Mouse (Mus musculus): ENCODE data around the gene Tsnaxip1. TPM values are rescaled to one million over a fixed set of nuclear protein-coding genes. Genes with fewer than 3 reads are reported as not detected.
A peak's percentile ranks its signal among the peaks of the same experiment; 100 is the strongest.

Gene Tsnaxip1
- polyA plus RNA-seq (2012; rRNA removed) (0.06 and 0.19 TPM in 2 replicates), polyA plus RNA-seq (2014; fragmentation: Nextera tagmentation; extraction: Ambion mirVana) (0.18 and 0.62 TPM in 2 replicates)

DNA sequence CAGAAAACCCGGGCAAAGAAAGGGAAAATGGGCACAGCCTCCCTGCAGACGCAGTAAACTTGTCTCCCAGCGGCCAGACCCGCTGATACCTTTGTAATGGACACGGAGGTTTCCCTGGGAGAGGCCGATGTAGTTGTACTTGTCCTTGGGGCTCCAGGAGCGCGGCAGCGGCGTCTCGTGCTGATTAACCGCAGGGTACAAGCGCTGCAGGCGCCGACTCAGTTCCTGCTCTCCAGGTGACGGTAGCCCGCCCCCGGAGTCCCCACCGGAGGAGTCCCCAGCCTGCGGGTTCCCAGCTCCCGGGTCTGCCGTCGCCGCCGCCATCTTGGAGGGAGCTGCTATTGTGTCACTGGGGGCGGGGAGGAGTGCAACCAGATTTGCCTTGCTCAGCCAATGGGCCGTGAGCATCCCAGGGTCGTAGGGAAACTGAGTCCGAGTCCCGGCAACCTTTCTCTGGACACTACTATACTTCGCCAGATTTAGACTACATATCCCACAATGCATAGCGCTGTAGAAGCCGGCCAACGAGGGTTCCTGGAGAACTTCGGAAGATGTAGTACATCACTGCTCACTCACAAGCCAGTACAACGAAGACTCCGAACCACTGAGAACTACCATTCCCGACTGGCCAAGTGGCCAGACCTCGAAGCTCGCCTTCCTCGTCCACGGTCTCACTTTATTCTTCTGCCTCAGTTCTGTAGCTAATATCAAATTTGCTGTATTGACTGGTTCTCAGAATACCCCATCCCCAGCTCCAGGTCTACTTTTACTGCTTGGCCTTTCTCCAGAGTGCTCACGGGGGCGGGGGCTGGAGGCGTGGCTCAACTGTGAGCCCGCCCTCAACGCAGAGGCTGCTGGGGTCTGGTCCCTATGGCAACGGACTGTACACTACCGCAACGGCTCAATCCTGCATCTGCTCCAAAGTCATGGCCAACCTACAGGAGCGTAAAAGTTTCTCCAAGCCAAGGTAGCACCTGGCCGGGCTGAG is at the start of gene Tsnaxip1, which contains the start of gene Ranbp10:
Gene Tsnaxip1, plus strand, starts transcription at position 871 of the 988 bp plus-strand sequence.
Gene Ranbp10, minus strand, starts transcription at position 490 of the 988 bp plus-strand sequence.
- under 1% methylated on average over 51 of the region's 52 CpGs for WGBS
- ATAC-seq (ENCODE audit: low FRiP score, low read depth) (peak; percentile 99), DNase-seq (ENCODE audit: low spot score) (peak; percentile 100)
- Histone ChIP-seq H3K27me3 (ENCODE audit: control insufficient read depth, insufficient read depth, low read length) (no peaks in the 10 kb centered on the region), H3K4me1 (ENCODE audit: control insufficient read depth, insufficient read depth, low read length) (peaks cover 4% of the 10 kb centered on the region; the same call in 1 of the 2 replicates), H3K4me2 (replicated peaks; ENCODE audit: low read depth, low read length, severe bottlenecking) (peak within 1 kb of the TSS; percentile 80), H3K4me3 (replicated peaks; ENCODE audit: low read length) (peak within 1 kb of the TSS; percentile 97), H3K36me3 (ENCODE audit: control insufficient read depth, insufficient read depth, low read length) (peaks cover 22% of the 10 kb centered on the region), H3K9ac (ENCODE audit: low read depth, low read length, severe bottlenecking) (peak within 1 kb of the TSS; percentile 88), H3K9me3 (ENCODE audit: control insufficient read depth, low read length) (no peaks in the 10 kb centered on the region), H3K27ac (replicated peaks; ENCODE audit: low read depth, low read length) (0 out of 2 replicates have a peak within 1 kb of the TSS, but pooled peaks have one; percentile 26)
- TF ChIP-seq POLR2A (IDR thresholded peaks at IDR 0.05; ENCODE audit: borderline replicate concordance, extremely low read depth, insufficient read depth, insufficient read length) = peak; percentile 97; the same call in 1 of the 2 replicates

DNA sequence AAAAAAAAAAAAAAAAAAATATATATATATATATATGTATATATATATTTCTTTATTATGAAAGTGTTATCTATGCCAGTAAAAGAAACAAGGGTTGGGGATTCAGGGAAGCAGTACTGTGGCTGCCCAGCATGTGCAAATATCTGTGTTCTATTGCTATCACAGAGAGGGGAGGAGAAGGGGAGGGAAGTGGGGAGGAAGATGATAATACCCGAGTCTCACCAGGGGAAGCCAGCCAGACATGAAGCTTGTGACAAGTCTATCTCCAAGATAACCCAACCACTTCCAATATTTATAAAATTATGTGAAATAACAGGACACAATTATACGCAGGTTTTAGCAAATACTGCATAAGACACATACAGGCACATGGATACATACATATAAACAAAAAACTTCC is 49.7 kb upstream of the Tsnaxip1 start:
- Histone ChIP-seq H3K36me3 (ENCODE audit: control insufficient read depth, insufficient read depth, low read length) (peaks cover 91% of the 10 kb centered on the region), H3K4me1 (ENCODE audit: control insufficient read depth, insufficient read depth, low read length) (no peaks in the 10 kb centered on the region), H3K9ac (ENCODE audit: low read depth, low read length, severe bottlenecking) (no peak overlapping the region), H3K27ac (replicated peaks; ENCODE audit: low read depth, low read length) (no peak overlapping the region), H3K9me3 (ENCODE audit: control insufficient read depth, low read length) (no peaks in the 10 kb centered on the region), H3K4me2 (replicated peaks; ENCODE audit: low read depth, low read length, severe bottlenecking) (no peak overlapping the region), H3K4me3 (replicated peaks; ENCODE audit: low read length) (no peak overlapping the region), H3K27me3 (ENCODE audit: control insufficient read depth, insufficient read depth, low read length) (no peaks in the 10 kb centered on the region)
- 90% methylated on average over 2 of the region's 2 CpGs for WGBS
- no peak for TF ChIP-seq POLR2A (IDR thresholded peaks at IDR 0.05; ENCODE audit: borderline replicate concordance, extremely low read depth, insufficient read depth, insufficient read length)
- DNase-seq (ENCODE audit: low spot score) (no peak), ATAC-seq (ENCODE audit: low FRiP score, low read depth) (no peak)

DNA sequence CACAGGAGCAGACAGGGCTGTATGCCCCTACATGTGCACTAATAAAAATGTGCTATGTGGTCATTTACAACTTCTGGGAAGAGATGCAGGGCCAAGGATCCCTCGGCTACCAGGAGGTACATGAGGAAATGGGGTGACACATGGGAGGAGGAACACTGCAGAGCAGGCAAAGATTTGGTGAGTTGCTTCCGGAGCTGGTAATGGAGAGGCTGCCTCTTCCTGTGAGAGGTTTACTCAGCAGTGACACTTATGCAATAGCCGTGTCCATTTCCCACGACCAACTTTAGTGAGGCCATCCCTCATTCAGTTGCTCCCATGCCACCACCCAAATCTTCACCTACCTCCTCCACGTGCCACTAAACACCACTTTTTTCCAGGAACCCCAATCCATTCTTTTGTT is 47.2 kb upstream of the Tsnaxip1 start:
- 83% methylated on average over 5 of the region's 5 CpGs for WGBS
- no peak for DNase-seq (ENCODE audit: low spot score)
- no peak overlapping the region for H3K4me2 ChIP-seq (replicated peaks; ENCODE audit: low read depth, low read length, severe bottlenecking)
- no peaks in the 10 kb centered on the region for H3K27me3 ChIP-seq (ENCODE audit: control insufficient read depth, insufficient read depth, low read length)
- no peaks in the 10 kb centered on the region for H3K4me1 ChIP-seq (ENCODE audit: control insufficient read depth, insufficient read depth, low read length)
- no peak overlapping the region for H3K9ac ChIP-seq (ENCODE audit: low read depth, low read length, severe bottlenecking)
- no peak for TF ChIP-seq POLR2A (IDR thresholded peaks at IDR 0.05; ENCODE audit: borderline replicate concordance, extremely low read depth, insufficient read depth, insufficient read length)
- no peaks in the 10 kb centered on the region for H3K9me3 ChIP-seq (ENCODE audit: control insufficient read depth, low read length)
- H3K27ac ChIP-seq (replicated peaks; ENCODE audit: low read depth, low read length) = no peak overlapping the region
- H3K36me3 ChIP-seq (ENCODE audit: control insufficient read depth, insufficient read depth, low read length) = peaks cover 80% of the 10 kb centered on the region
- H3K4me3 ChIP-seq (replicated peaks; ENCODE audit: low read length) = no peak overlapping the region
- ATAC-seq (ENCODE audit: low FRiP score, low read depth) = no peak

DNA sequence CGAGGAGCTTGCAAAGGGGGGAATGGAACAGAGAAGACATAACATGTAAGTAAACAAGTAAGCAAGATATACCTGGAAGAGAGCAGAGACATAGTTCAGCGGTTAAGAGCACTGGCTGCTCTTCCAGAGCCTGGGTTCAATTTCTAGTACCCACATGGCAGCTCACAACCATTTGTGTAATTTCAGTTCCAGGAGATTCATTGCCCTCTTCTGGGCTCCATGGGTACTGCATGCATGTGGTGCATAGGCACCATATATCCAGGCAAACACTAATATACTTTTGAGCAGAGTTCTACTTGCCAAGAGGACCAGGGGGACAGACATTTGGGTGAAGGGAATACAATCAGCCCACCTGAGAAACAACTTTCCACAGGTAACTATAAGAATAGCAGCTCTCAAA is 39.3 kb upstream of the Tsnaxip1 start:
- no peak overlapping the region for H3K4me3 ChIP-seq (replicated peaks; ENCODE audit: low read length)
- 97% methylated on average over 2 of the region's 2 CpGs for WGBS
- no peak for TF ChIP-seq POLR2A (IDR thresholded peaks at IDR 0.05; ENCODE audit: borderline replicate concordance, extremely low read depth, insufficient read depth, insufficient read length)
- no peak overlapping the region for H3K27ac ChIP-seq (replicated peaks; ENCODE audit: low read depth, low read length)
- no peak overlapping the region for H3K9ac ChIP-seq (ENCODE audit: low read depth, low read length, severe bottlenecking)
- H3K36me3 ChIP-seq (ENCODE audit: control insufficient read depth, insufficient read depth, low read length) = peaks cover 28% of the 10 kb centered on the region
- ATAC-seq (ENCODE audit: low FRiP score, low read depth) (no peak), DNase-seq (ENCODE audit: low spot score) (peak; percentile 27)
- no peak overlapping the region for H3K4me2 ChIP-seq (replicated peaks; ENCODE audit: low read depth, low read length, severe bottlenecking)
- H3K27me3 ChIP-seq (ENCODE audit: control insufficient read depth, insufficient read depth, low read length) = no peaks in the 10 kb centered on the region
- no peaks in the 10 kb centered on the region for H3K4me1 ChIP-seq (ENCODE audit: control insufficient read depth, insufficient read depth, low read length)
- H3K9me3 ChIP-seq (ENCODE audit: control insufficient read depth, low read length) = no peaks in the 10 kb centered on the region

GRCm38 (mm10) chr8:105788927-105789326 is 38.6 kb upstream of the Tsnaxip1 start:
- no peak overlapping the region for H3K9ac ChIP-seq (ENCODE audit: low read depth, low read length, severe bottlenecking)
- no peak overlapping the region for H3K4me3 ChIP-seq (replicated peaks; ENCODE audit: low read length)
- ATAC-seq (ENCODE audit: low FRiP score, low read depth) (no peak), DNase-seq (ENCODE audit: low spot score) (no peak)
- H3K36me3 ChIP-seq (ENCODE audit: control insufficient read depth, insufficient read depth, low read length) = peaks cover 26% of the 10 kb centered on the region
- no peak overlapping the region for H3K4me2 ChIP-seq (replicated peaks; ENCODE audit: low read depth, low read length, severe bottlenecking)
- no peaks in the 10 kb centered on the region for H3K9me3 ChIP-seq (ENCODE audit: control insufficient read depth, low read length)
- no peaks in the 10 kb centered on the region for H3K27me3 ChIP-seq (ENCODE audit: control insufficient read depth, insufficient read depth, low read length)
- 50% methylated on average over 4 of the region's 4 CpGs for WGBS
- no peak for TF ChIP-seq POLR2A (IDR thresholded peaks at IDR 0.05; ENCODE audit: borderline replicate concordance, extremely low read depth, insufficient read depth, insufficient read length)
- no peak overlapping the region for H3K27ac ChIP-seq (replicated peaks; ENCODE audit: low read depth, low read length)
- H3K4me1 ChIP-seq (ENCODE audit: control insufficient read depth, insufficient read depth, low read length) = no peaks in the 10 kb centered on the region
